Mouse (Mus musculus) limb, embryonic 14.5 days (tissue): ENCODE measurements around the gene Otulin. TPM values are rescaled to one million over a fixed set of nuclear protein-coding genes. Genes with fewer than 3 reads are reported as not detected.

Experiments used
- ATAC-seq: fragments of 200-750 bp; cut with Nextera tagmentation; 2 replicates; pipeline ENCODE4 v1.8.0; 2017; ENCODE audit warnings: low read depth, moderate number of reproducible peaks, moderate TSS enrichment; ENCODE audit not compliant: low FRiP score
- DNase-seq: peaks from one replicate; pipeline ENCODE4 v3.0.0-alpha.2; 2015; ENCODE audit warnings: low spot score
- H3K27ac ChIP-seq: fragments of 300-500 bp; sonication (generic); replicated peaks from 2 replicates; pipeline ENCODE4 v1.5.1; 2014; ENCODE audit warnings: low read depth, mild to moderate bottlenecking, low read length, moderate library complexity, mixed read lengths
- H3K27me3 ChIP-seq: fragments of 300-500 bp; sonication (generic); 2 replicates; pipeline ENCODE4 v1.6.1; 2014; ENCODE audit warnings: low read length, mixed read lengths; ENCODE audit not compliant: control insufficient read depth, insufficient read depth
- H3K36me3 ChIP-seq: fragments of 300-500 bp; sonication (generic); 2 replicates; pipeline ENCODE4 v1.6.1; 2014; ENCODE audit warnings: mild to moderate bottlenecking, low read length, moderate library complexity, mixed read lengths; ENCODE audit not compliant: control insufficient read depth, insufficient read depth
- H3K4me1 ChIP-seq: fragments of 300-500 bp; sonication (generic); 2 replicates; pipeline ENCODE4 v1.6.1; 2014; ENCODE audit warnings: antibody characterized with exemption, low read length, mixed read lengths; ENCODE audit not compliant: control insufficient read depth, insufficient read depth
- H3K4me2 ChIP-seq: fragments of 300-500 bp; sonication (generic); replicated peaks from 2 replicates; pipeline ENCODE4 v1.6.1; 2014; ENCODE audit warnings: low read depth, mild to moderate bottlenecking, low read length, moderate library complexity; ENCODE audit not compliant: severe bottlenecking
- H3K4me3 ChIP-seq: fragments of 300-500 bp; sonication (generic); replicated peaks from 2 replicates; pipeline ENCODE4 v1.5.1; 2014; ENCODE audit warnings: low read length
- H3K9ac ChIP-seq: fragments of 300-500 bp; sonication (generic); 2 replicates; pipeline ENCODE4 v1.6.1; 2014; ENCODE audit warnings: mild to moderate bottlenecking, low read depth, low read length, moderate library complexity; ENCODE audit not compliant: severe bottlenecking
- H3K9me3 ChIP-seq: fragments of 300-500 bp; sonication (generic); 2 replicates; pipeline ENCODE4 v1.6.1; 2016; ENCODE audit warnings: low read length; ENCODE audit not compliant: control insufficient read depth
- POLR2A ChIP-seq: fragments of 200-500 bp; IDR thresholded peaks from 2 replicates; pipeline ENCODE4 v1.8.0; 2012; ENCODE audit warnings: inconsistent platforms, mild to moderate bottlenecking, moderate library complexity, borderline replicate concordance; ENCODE audit not compliant: insufficient read depth, insufficient read length; ENCODE audit errors: extremely low read depth
- WGBS: fragments of 180-500 bp; shearing (Covaris S2); extraction: QIAGEN DNeasy Blood & Tissue Kit; methylation state at CpG from one replicate; pipeline ENCODE4 v1.1.7; 2014; 5-methylcytosine and 5-hydroxymethylcytosine counted together
- polyA plus RNA-seq, 2 experiments: library from polyadenylated mRNA; depleted of rRNA in 1 of 2; stranded (reverse) in 1 of 2; unstranded in 1 of 2; fragments of >200 nt; fragmentation: Nextera tagmentation in 1 of 2; extraction: Ambion mirVana in 1 of 2; gene quantifications; 2 replicates each; pipeline versions ENCODE4 v1.2.1 to v1.2.3; 2012 to 2014

The Otulin gene
- polyA plus RNA-seq, 2 experiments = 25.7 to 43.0 TPM

DNA sequence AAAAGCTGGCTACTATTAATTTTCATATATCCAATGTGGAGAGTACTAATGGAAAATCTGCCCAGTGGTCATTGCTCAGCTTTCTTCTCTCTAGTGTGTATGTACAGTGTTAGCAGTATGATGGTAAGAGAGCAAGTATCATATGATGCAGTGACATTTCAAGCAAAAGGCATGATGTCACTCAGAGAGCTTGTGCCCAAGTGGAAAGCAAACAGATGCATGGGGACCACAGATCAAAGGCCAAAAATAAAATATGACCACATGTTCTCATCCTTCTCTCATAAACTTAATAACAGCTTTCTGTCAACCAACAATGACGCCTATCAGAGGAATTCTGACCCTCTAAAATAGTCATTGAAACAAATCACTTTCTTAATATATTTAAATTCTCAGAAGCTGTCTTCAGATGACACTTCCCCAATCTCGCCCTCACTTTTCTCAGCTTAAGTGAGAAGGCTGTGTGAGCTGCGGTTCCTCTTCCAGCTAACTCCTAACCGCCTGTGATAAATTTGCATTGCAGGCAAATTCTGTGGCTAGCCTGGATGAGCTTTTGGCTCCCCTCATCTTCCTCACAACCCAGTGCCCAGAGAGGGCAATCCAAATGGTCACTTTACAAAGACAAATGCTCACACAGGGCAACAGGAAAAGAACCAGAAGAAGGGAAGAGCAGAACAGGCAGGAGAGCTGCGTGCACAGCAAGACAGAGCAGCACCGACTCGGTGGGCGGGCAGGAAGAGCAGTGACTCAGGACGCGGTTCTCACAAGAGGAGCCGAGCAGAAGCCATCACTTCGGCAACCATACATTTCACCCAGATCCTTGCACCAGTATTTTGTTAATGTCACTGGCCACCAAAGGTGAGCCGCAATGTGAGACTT is 5.2 kb downstream of the Otulin start:
- peaks cover 14% of the 10 kb centered on the region for H3K4me1 ChIP-seq
- DNase-seq (no peak), ATAC-seq (no peak)
- H3K9ac ChIP-seq = no peak overlapping the region
- peaks cover 31% of the 10 kb centered on the region; the same call in 1 of the 2 replicates for H3K36me3 ChIP-seq
- no peak overlapping the region for H3K27ac ChIP-seq
- TF ChIP-seq POLR2A = no peak
- no peaks in the 10 kb centered on the region for H3K27me3 ChIP-seq
- no peaks in the 10 kb centered on the region for H3K9me3 ChIP-seq
- WGBS = 82% methylated on average over 13 of the region's 13 CpGs
- no peak overlapping the region for H3K4me2 ChIP-seq
- no peak overlapping the region for H3K4me3 ChIP-seq

DNA sequence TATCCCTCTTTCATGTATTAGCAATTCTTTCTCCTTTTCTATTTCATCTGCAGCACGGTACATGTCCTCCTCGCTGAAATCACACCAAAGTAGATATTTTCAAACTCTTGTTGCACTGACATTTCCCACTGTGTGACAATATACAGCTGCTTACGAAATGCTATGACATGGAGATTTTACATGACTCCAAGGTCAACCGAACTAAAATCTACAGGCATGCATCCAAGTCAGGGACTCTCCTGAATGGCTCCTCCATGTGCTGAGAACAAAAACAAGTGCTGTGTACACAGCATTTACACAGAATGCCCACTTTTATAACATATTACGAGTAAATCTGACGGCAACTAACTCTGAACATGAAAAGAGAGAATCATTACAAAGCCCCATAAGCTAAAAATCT is 7.2 kb downstream of the Otulin start:
- no peaks in the 10 kb centered on the region for H3K4me1 ChIP-seq
- no peak overlapping the region for H3K4me2 ChIP-seq
- DNase-seq (no peak), ATAC-seq (no peak)
- no peaks in the 10 kb centered on the region for H3K9me3 ChIP-seq
- 91% methylated on average over 6 of the region's 6 CpGs for WGBS
- H3K27me3 ChIP-seq = no peaks in the 10 kb centered on the region
- H3K4me3 ChIP-seq = no peak overlapping the region
- peaks cover 46% of the 10 kb centered on the region for H3K36me3 ChIP-seq
- no peak overlapping the region for H3K27ac ChIP-seq
- no peak overlapping the region for H3K9ac ChIP-seq
- no peak for TF ChIP-seq POLR2A

DNA sequence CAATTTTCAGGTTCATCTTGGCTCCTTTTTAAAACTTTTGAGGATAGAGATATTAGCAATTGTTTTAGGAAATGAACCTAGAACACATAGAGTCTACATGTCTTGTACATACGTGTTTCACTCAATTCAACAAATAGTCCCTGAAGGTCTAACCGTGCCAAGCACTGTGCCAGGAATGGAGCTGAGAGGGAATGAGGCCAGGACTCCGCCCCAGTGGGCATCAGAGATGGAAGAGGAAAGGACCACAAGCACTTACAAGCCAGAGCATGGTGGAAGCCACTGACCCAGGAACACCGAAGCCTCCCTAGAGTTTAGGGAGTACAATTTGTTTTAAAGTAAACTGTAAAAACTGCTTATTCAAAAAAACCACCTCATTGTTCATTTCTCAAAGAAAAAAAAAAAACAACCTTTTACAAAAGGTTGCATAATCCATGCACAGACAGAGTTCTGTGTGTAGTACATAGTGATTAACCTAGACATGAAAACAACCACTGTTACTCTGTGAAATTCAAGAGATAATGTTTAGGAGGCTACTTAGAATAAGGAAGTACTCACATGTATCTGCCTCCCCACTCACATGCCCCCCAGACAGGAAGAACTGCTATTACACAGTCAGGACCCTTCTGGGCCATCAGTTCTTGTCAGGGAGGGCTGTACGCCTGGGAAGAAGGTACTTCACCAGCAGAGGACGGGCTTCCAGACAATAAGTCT is 9.9 kb downstream of the Otulin start:
- Histone ChIP-seq H3K27me3 (no peaks in the 10 kb centered on the region), H3K36me3 (peaks cover 55% of the 10 kb centered on the region), H3K4me2 (no peak overlapping the region), H3K9me3 (no peaks in the 10 kb centered on the region), H3K4me1 (no peaks in the 10 kb centered on the region), H3K27ac (no peak overlapping the region), H3K4me3 (no peak overlapping the region), H3K9ac (no peak overlapping the region)
- no peak for ATAC-seq
- no peak for DNase-seq
- no peak for TF ChIP-seq POLR2A
- 84% methylated on average over 6 of the region's 6 CpGs for whole genome bisulfite sequencing

DNA sequence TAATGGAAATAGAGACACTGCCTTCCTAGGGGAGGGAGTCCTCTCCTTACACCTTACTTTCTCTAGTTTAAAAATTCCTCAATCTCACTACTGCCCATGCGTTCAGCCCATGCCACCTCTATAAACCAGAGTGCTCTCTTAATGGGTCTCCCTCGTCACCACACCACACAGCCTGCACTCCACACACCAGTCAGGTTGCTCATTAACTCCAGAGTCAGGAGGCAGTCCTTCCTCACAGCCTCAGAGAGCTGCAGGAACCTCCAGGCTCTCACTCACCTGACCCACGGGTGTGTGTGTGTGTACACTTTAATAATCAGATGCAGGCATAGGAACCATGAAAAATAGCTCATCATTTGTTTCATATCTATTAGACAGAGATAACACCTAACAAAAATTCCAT is 10.8 kb downstream of the Otulin start:
- ATAC-seq (no peak), DNase-seq (no peak)
- Histone ChIP-seq H3K27me3 (no peaks in the 10 kb centered on the region), H3K9me3 (no peaks in the 10 kb centered on the region), H3K27ac (no peak overlapping the region), H3K4me2 (no peak overlapping the region), H3K4me1 (no peaks in the 10 kb centered on the region), H3K9ac (no peak overlapping the region), H3K4me3 (no peak overlapping the region), H3K36me3 (peaks cover 52% of the 10 kb centered on the region)
- TF ChIP-seq POLR2A = no peak
- WGBS = 58% methylated on average over 3 of the region's 3 CpGs

DNA sequence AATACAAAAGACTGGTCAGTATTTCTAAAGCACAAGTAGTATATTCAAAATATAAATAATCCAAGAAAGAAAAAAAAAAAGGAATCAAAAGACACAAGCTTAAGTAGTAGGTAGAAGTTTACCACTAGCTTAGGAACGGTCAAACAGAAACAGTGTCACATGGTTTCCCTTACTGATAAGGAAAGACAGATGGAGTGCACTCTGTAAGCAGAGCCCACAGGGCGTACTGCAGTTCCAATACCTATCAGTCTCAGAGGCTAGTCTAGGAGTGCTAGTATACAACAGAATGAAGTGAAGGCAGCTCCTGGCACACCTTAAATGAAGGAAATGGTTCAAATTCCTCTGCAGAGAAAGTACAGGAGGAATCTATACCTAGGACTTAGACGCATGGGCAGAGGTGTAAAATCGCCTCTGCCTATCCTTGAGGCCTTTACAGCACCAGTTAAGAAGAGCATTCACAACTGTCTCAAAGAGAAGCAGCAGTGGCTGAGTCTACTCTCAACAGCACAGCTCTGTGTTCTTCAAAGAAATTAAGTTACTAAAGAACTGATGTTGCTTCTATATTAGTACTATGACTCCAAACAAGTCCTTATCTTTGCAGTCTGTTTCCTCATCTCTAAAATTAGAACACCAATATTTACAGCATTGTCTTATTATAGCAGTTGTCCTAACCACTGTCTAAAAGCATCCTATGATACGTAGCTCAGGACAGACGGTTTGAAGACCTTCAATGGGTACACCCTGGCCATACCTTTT is 11.5 kb downstream of the Otulin start:
- Histone ChIP-seq H3K27me3 (no peaks in the 10 kb centered on the region), H3K4me1 (no peaks in the 10 kb centered on the region), H3K36me3 (peaks cover 60% of the 10 kb centered on the region), H3K27ac (no peak overlapping the region), H3K9me3 (no peaks in the 10 kb centered on the region), H3K4me2 (no peak overlapping the region), H3K4me3 (no peak overlapping the region), H3K9ac (no peak overlapping the region)
- no peak for DNase-seq
- 76% methylated on average over 6 of the region's 6 CpGs for WGBS
- no peak for TF ChIP-seq POLR2A
- ATAC-seq = no peak
